Mouse (Mus musculus) cerebellum, adult (tissue): Measurements from ENCODE around the gene Ncapd3.

ENCODE experiments used
- ATAC-seq: cut with Nextera tagmentation; 2 replicates; pipeline ENCODE4 v1.9.2; 2017; ENCODE audit warnings: mild to moderate bottlenecking, moderate library complexity, mixed read lengths; ENCODE audit not compliant: insufficient number of reproducible peaks, low FRiP score, low TSS enrichment

The Ncapd3 gene

GRCm38 (mm10) chr9:27030763-27031100, 757 bp downstream of the Ncapd3 start:
- ATAC-seq, result no peak

GRCm38 (mm10) chr9:27043892-27044291, 13.9 kb downstream of the Ncapd3 start:
- ATAC-seq, result no peak

GRCm38 (mm10) chr9:27049492-27049891, 19.5 kb downstream of the Ncapd3 start:
- ATAC-seq, result no peak

GRCm38 (mm10) chr9:27058341-27058740, 28.4 kb downstream of the Ncapd3 start:
- ATAC-seq, result no peak

- ATAC-seq, result no peak
Observed at GRCm38 (mm10) chr9:27070895-27071294, 40.9 kb downstream of the Ncapd3 start.

- ATAC-seq, result no peak
Observed at GRCm38 (mm10) chr9:27074677-27075076, 44.7 kb downstream of the Ncapd3 start.

GRCm38 (mm10) chr9:27075812-27076211, 45.8 kb downstream of the Ncapd3 start:
- no peak for ATAC-seq

GRCm38 (mm10) chr9:27086256-27086655, 56.3 kb downstream of the Ncapd3 start:
- no peak for ATAC-seq

GRCm38 (mm10) chr9:27087402-27087801, 57.4 kb downstream of the Ncapd3 start:
- ATAC-seq, result no peak

- ATAC-seq, result no peak
Observed at GRCm38 (mm10) chr9:27090134-27090533, 60.2 kb downstream of the Ncapd3 start.

- no peak for ATAC-seq
Observed at GRCm38 (mm10) chr9:27090801-27091775, 61.1 kb downstream of the Ncapd3 start.

GRCm38 (mm10) chr9:27092916-27093315, 62.9 kb downstream of the Ncapd3 start:
- no peak for ATAC-seq

GRCm38 (mm10) chr9:27098092-27098491, 68.1 kb downstream of the Ncapd3 start:
- ATAC-seq, result no peak

GRCm38 (mm10) chr9:27098557-27098956, 68.6 kb downstream of the Ncapd3 start:
- ATAC-seq, result no peak

- ATAC-seq, result no peak
Observed at GRCm38 (mm10) chr9:27099474-27099873, 69.5 kb downstream of the Ncapd3 start.

- no peak for ATAC-seq
Observed at GRCm38 (mm10) chr9:27101466-27101865, 71.5 kb downstream of the Ncapd3 start.

GRCm38 (mm10) chr9:27106081-27106480, 76.1 kb downstream of the Ncapd3 start:
- no peak for ATAC-seq

- ATAC-seq, result no peak
Observed at GRCm38 (mm10) chr9:27108451-27108850, 78.5 kb downstream of the Ncapd3 start.

- ATAC-seq, result no peak
Observed at GRCm38 (mm10) chr9:27109533-27110514, 79.8 kb downstream of the Ncapd3 start.

- ATAC-seq, result no peak
Observed at GRCm38 (mm10) chr9:27110681-27111080, 80.7 kb downstream of the Ncapd3 start.

- no peak for ATAC-seq
Observed at GRCm38 (mm10) chr9:27111756-27112155, 81.8 kb downstream of the Ncapd3 start.
